Mouse (Mus musculus) lung, embryonic 14.5 days (tissue): ENCODE results near the gene Micu1. TPM values are rescaled to one million over a fixed set of nuclear protein-coding genes. Genes with fewer than 3 reads are reported as not detected.

Experiments used
- ATAC-seq: fragments of 200-750 bp; cut with Nextera tagmentation; 2 replicates; pipeline ENCODE4 v1.8.0; 2017; ENCODE audit warnings: mild to moderate bottlenecking, moderate TSS enrichment, moderate library complexity; ENCODE audit not compliant: insufficient read depth
- DNase-seq: peaks from one replicate; pipeline ENCODE4 v3.0.0-alpha.2; 2015
- H3K27ac ChIP-seq: fragments of 300-500 bp; sonication (generic); 2 replicates; pipeline ENCODE4 v1.5.1; 2014; ENCODE audit warnings: low read depth, mild to moderate bottlenecking, moderate library complexity
- H3K27me3 ChIP-seq: fragments of 300-500 bp; sonication (generic); 2 replicates; pipeline ENCODE4 v1.6.1; 2014; ENCODE audit warnings: low read length, control low read depth; ENCODE audit not compliant: insufficient read depth
- H3K36me3 ChIP-seq: fragments of 300-500 bp; sonication (generic); 2 replicates; pipeline ENCODE4 v1.6.1; 2014; ENCODE audit warnings: control low read depth; ENCODE audit not compliant: insufficient read depth
- H3K4me1 ChIP-seq: fragments of 300-500 bp; sonication (generic); 2 replicates; pipeline ENCODE4 v1.6.1; 2014; ENCODE audit warnings: antibody characterized with exemption, control low read depth; ENCODE audit not compliant: insufficient read depth
- H3K4me2 ChIP-seq: fragments of 300-500 bp; sonication (generic); 2 replicates; pipeline ENCODE4 v1.6.1; 2014; ENCODE audit warnings: mild to moderate bottlenecking
- H3K4me3 ChIP-seq: fragments of 300-500 bp; sonication (generic); 2 replicates; pipeline ENCODE4 v1.5.1; 2014; ENCODE audit warnings: low read depth, low read length
- H3K9ac ChIP-seq: fragments of 300-500 bp; sonication (generic); 2 replicates; pipeline ENCODE4 v1.6.1; 2014
- H3K9me3 ChIP-seq: fragments of 300-500 bp; sonication (generic); 2 replicates; pipeline ENCODE4 v1.6.1; 2016; ENCODE audit warnings: low read depth, low read length, control low read depth
- CTCF ChIP-seq: IDR thresholded peaks from 2 replicates; pipeline ENCODE4 v1.5.1; 2016; ENCODE audit warnings: antibody characterized with exemption, low read depth
- WGBS: fragments of 180-500 bp; shearing (Covaris S2); extraction: QIAGEN DNeasy Blood & Tissue Kit; methylation state at CpG from one replicate; pipeline ENCODE4 v1.1.7; 2014; 5-methylcytosine and 5-hydroxymethylcytosine counted together
- polyA plus RNA-seq: library from polyadenylated mRNA; unstranded; fragments of >200 nt; fragmentation: Nextera tagmentation; extraction: Ambion mirVana; gene quantifications from 2 replicates; pipeline ENCODE4 v1.2.1, GENCODE M21; 2014

The Micu1 gene
- polyA plus RNA-seq, 1 experiment from 2014 or later: 83.9 TPM

DNA sequence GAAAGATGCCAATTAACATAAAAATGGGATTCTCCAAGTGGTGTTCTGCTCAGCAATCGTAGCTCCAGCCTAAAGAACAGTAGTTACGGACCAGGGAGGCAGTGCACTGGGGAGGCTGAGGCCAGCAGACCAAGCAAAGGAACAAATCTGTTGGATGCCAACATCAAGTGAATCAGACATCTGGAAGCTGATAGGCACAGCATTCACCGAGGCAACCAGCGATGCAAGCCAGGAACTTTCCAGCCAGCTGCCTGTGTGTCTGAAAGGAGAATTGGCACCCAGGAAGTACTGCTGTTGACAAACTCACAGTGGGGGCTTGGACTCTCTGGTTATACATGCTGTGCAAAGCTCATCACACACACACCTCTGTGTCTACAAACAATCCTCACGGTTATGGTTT, 84.0 kb downstream of the Micu1 start:
- H3K27me3 ChIP-seq: no peaks in the 10 kb centered on the region
- ATAC-seq (no peak), DNase-seq (no peak)
- H3K4me1 ChIP-seq: no peaks in the 10 kb centered on the region
- WGBS: 79% methylated on average over 5 of the region's 5 CpGs
- H3K36me3 ChIP-seq: peaks cover 17% of the 10 kb centered on the region
- no peak overlapping the region for H3K4me2 ChIP-seq
- no peaks in the 10 kb centered on the region for H3K9me3 ChIP-seq
- no peak for TF ChIP-seq CTCF
- H3K9ac ChIP-seq: no peak overlapping the region
- H3K4me3 ChIP-seq: no peak overlapping the region
- no peak overlapping the region for H3K27ac ChIP-seq

- no peak overlapping the region for H3K4me3 ChIP-seq
- WGBS: 81% methylated on average over 11 of the region's 11 CpGs
- H3K4me2 ChIP-seq: no peak overlapping the region
- DNase-seq (no peak), ATAC-seq (no peak)
- H3K27ac ChIP-seq: no peak overlapping the region
- no peak overlapping the region for H3K9ac ChIP-seq
- peak; percentile 35 for TF ChIP-seq CTCF
- no peaks in the 10 kb centered on the region for H3K27me3 ChIP-seq
- peaks cover 20% of the 10 kb centered on the region for H3K36me3 ChIP-seq
- H3K9me3 ChIP-seq: no peaks in the 10 kb centered on the region
- H3K4me1 ChIP-seq: no peaks in the 10 kb centered on the region
Measured at GRCm38 (mm10) chr10:59787140-59787800, 85.0 kb downstream of the Micu1 start.

DNA sequence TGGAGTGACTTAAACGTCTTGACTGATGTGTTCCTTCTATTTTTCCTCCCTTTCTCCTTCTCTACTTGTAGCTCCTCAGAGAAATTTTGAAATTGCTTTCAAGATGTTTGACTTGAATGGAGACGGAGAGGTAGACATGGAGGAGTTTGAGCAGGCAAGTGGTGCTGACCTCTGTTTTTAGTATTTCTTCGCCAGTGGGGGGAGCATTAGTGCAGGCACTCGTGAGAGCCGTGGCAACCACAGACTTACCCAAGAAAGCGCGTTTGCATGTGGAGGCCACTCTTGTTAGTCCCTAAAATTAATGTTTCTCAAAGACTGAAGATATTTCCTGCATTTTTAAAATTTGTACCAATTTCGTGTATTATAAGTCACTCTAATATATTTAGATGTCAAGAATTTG, 85.6 kb downstream of the Micu1 start:
- H3K27ac ChIP-seq: no peak overlapping the region
- WGBS: 66% methylated on average over 8 of the region's 8 CpGs
- H3K9me3 ChIP-seq: no peaks in the 10 kb centered on the region
- no peak for ATAC-seq
- no peak overlapping the region for H3K9ac ChIP-seq
- no peak for DNase-seq
- H3K36me3 ChIP-seq: peaks cover 20% of the 10 kb centered on the region
- H3K4me2 ChIP-seq: no peak overlapping the region
- no peaks in the 10 kb centered on the region for H3K4me1 ChIP-seq
- H3K27me3 ChIP-seq: no peaks in the 10 kb centered on the region
- no peak for TF ChIP-seq CTCF
- no peak overlapping the region for H3K4me3 ChIP-seq

DNA sequence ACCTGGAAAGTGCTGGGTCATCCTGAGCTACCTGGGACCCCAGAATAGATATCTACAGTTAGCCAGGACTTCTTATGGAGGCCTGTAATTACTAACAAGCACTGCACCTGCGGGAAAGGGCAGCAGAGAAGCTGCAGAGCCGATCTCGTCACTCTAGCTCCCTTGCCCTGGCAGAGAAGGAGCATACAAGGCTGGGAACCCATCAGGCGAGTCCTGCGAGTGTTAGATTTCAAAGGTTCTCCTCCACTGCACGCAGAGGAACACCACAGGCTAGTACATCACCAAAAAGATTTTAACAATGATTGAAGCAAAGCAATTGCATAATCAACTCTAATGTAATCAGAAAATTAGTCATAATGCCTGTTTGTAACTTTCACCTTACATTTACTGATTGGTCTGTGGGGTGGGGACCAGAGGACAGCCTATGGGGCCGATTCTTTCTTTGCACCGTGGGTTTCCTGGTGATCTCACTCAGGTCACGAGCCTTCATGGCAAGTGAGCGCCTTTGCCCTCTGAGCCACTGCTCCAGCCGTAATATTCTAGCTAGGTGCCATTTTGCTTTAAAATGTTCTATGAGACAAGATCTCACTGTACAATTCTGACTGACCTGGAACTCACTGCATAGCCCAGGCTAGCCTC, 88.1 kb downstream of the Micu1 start:
- TF ChIP-seq CTCF: no peak
- H3K27me3 ChIP-seq: no peaks in the 10 kb centered on the region
- ATAC-seq: no peak
- no peak for DNase-seq
- no peak overlapping the region for H3K27ac ChIP-seq
- H3K4me1 ChIP-seq: no peaks in the 10 kb centered on the region
- H3K9ac ChIP-seq: no peak overlapping the region
- H3K9me3 ChIP-seq: no peaks in the 10 kb centered on the region
- H3K36me3 ChIP-seq: peaks cover 20% of the 10 kb centered on the region
- WGBS: 81% methylated on average over 11 of the region's 11 CpGs
- H3K4me2 ChIP-seq: no peak overlapping the region
- H3K4me3 ChIP-seq: no peak overlapping the region

DNA sequence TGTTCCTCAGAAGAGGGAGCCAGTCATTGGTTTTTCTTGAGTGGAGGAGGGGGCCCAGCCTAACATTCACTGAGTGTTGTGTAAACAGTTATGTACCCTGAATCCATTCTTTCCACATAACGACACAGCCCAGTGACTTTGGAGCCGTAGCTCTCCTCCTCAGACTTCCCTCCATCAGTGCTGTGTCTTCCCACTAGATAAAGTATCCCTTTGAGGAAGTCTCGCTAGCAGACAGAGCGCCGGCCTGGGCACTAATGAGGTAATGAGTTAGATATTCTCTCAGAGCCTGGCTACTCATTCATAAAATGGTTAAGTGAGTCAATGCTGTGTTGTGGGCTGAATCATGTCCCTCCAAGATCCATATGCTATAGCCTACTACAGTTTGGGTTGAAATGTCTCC, 89.6 kb downstream of the Micu1 start:
- Histone ChIP-seq H3K9me3 (no peaks in the 10 kb centered on the region), H3K9ac (no peak overlapping the region), H3K4me1 (no peaks in the 10 kb centered on the region), H3K4me2 (no peak overlapping the region), H3K4me3 (no peak overlapping the region), H3K36me3 (peaks cover 20% of the 10 kb centered on the region), H3K27me3 (no peaks in the 10 kb centered on the region), H3K27ac (no peak overlapping the region)
- TF ChIP-seq CTCF: no peak
- no peak for ATAC-seq
- WGBS: 66% methylated on average over 5 of the region's 5 CpGs
- no peak for DNase-seq

DNA sequence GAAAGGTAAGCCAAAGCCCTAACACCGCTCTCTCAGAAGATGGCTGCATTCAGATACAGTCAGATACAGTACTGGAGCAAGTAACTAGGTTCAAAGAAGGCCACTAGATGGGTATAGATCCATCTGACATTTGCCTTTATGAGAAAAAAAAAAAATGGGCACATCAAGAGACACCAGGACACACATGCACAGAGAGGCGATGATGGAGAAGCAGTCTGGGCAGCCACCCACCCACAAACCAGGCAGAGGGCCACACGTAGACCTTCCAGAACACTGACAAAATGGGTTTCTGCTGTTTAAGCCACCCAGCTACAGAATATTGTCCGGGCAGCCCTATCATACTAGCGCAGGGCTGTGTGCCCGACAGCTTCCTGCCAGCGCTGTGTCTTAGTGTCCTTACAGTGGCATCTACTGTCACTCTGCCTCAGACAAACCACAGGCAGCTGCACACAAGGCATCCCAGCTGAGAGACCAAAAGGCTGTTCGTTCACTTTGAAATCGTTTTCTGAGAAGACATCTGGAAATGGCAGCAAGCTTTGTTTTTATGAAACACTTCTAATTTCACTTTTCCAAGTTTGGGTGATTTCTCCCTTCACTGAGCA, 90.4 kb downstream of the Micu1 start:
- H3K4me1 ChIP-seq: no peaks in the 10 kb centered on the region
- H3K27ac ChIP-seq: no peak overlapping the region
- H3K9ac ChIP-seq: no peak overlapping the region
- ATAC-seq (no peak), DNase-seq (no peak)
- H3K9me3 ChIP-seq: no peaks in the 10 kb centered on the region
- 86% methylated on average over 9 of the region's 9 CpGs for WGBS
- no peaks in the 10 kb centered on the region for H3K27me3 ChIP-seq
- H3K4me3 ChIP-seq: no peak overlapping the region
- H3K36me3 ChIP-seq: peaks cover 20% of the 10 kb centered on the region
- no peak overlapping the region for H3K4me2 ChIP-seq
- no peak for TF ChIP-seq CTCF

- no peak for TF ChIP-seq CTCF
- no peak overlapping the region for H3K27ac ChIP-seq
Measured at GRCm38 (mm10) chr10:59793454-59793853, 91.2 kb downstream of the Micu1 start.

More at GRCm38 (mm10) chr10:59793454-59793853, 91.2 kb downstream of the Micu1 start:
- Histone ChIP-seq H3K9me3 (no peaks in the 10 kb centered on the region), H3K4me2 (no peak overlapping the region), H3K27me3 (no peaks in the 10 kb centered on the region), H3K36me3 (peaks cover 19% of the 10 kb centered on the region), H3K9ac (no peak overlapping the region), H3K4me1 (no peaks in the 10 kb centered on the region), H3K4me3 (no peak overlapping the region)
- WGBS: 74% methylated on average over 3 of the region's 3 CpGs
- DNase-seq: no peak
- no peak for ATAC-seq
